Mouse (Mus musculus) C2C12 (cell line): ENCODE data around the gene Mylip. TPM values are rescaled to one million over a fixed set of nuclear protein-coding genes. Genes with fewer than 3 reads are reported as not detected.
A peak's percentile ranks its signal among the peaks of the same experiment; 100 is the strongest.

Experiments used
- H3K27me3 ChIP-seq: one replicate; pipeline ENCODE4 v1.6.1; 2011; ENCODE audit not compliant: control insufficient read depth, insufficient read depth, insufficient read length
- H3K36me3 ChIP-seq: one replicate; pipeline ENCODE4 v1.6.1; 2011; ENCODE audit not compliant: control insufficient read depth, insufficient read depth
- H3K4me3 ChIP-seq: one replicate; pipeline ENCODE4 v1.5.1; 2011; ENCODE audit warnings: mild to moderate bottlenecking, control low read depth; ENCODE audit not compliant: poor library complexity, insufficient read depth, severe bottlenecking
- H3K79me2 ChIP-seq: one replicate; pipeline ENCODE4 v1.6.1; 2011; ENCODE audit not compliant: control insufficient read depth, insufficient read depth
- H3K79me3 ChIP-seq: one replicate; pipeline ENCODE4 v1.6.1; 2011; ENCODE audit warnings: low read depth, control low read depth
- H3ac ChIP-seq: one replicate; pipeline ENCODE3; 2011; ENCODE audit warnings: low read depth; ENCODE audit not compliant: control insufficient read depth, insufficient read length
- CEBPB ChIP-seq: IDR thresholded peaks from one replicate; pipeline ENCODE4 v1.6.1; 2011; ENCODE audit warnings: low read depth, mild to moderate bottlenecking, control low read depth, moderate library complexity
- CTCF ChIP-seq: IDR thresholded peaks from one replicate; pipeline ENCODE4 v1.5.1; 2011; ENCODE audit not compliant: control insufficient read depth, insufficient read depth, insufficient read length
- FOSL1 ChIP-seq: IDR thresholded peaks from one replicate; pipeline ENCODE4 v1.8.0; 2011; ENCODE audit warnings: mild to moderate bottlenecking, low read length; ENCODE audit not compliant: poor library complexity, insufficient read depth, severe bottlenecking
- MAX ChIP-seq: IDR thresholded peaks from one replicate; pipeline ENCODE4 v1.6.1; 2011; ENCODE audit warnings: mild to moderate bottlenecking, control low read depth
- MYOD1 ChIP-seq: IDR thresholded peaks from one replicate; pipeline ENCODE4 v1.6.1; 2011; ENCODE audit warnings: low read depth; ENCODE audit not compliant: control insufficient read depth, insufficient read length
- MYOG ChIP-seq: IDR thresholded peaks from one replicate; pipeline ENCODE4 v1.6.1; 2011; ENCODE audit not compliant: control insufficient read depth, insufficient read length; ENCODE audit errors: extremely low read depth
- USF1 ChIP-seq: IDR thresholded peaks from one replicate; pipeline ENCODE4 v1.6.1; 2011; ENCODE audit warnings: low read depth, mild to moderate bottlenecking, control low read depth, moderate library complexity
- polyA plus RNA-seq: library from polyadenylated mRNA; unstranded; fragments of >200 nt; fragmentation: generic; extraction: Trizol; gene quantifications from one replicate; pipeline ENCODE4 v1.2.1, GENCODE M21; 2012; ENCODE audit warnings: missing spikeins

Mylip gene
- polyA plus RNA-seq, 1 experiment = 4.8 TPM

- TF ChIP-seq MAX = peak; percentile 64
- no peak for TF ChIP-seq MYOG
- TF ChIP-seq USF1 = no peak
- TF ChIP-seq MYOD1 = no peak
- TF ChIP-seq CTCF = no peak
- peak; percentile 14 for TF ChIP-seq FOSL1
- TF ChIP-seq CEBPB = no peak
- no peaks in the 10 kb centered on the region for H3K27me3 ChIP-seq
- no peak overlapping the region for H3K4me3 ChIP-seq
- H3ac ChIP-seq = peak overlapping the region; percentile 30
- H3K79me2 ChIP-seq = peaks cover 18% of the 10 kb centered on the region
- H3K36me3 ChIP-seq = peaks cover 30% of the 10 kb centered on the region
- peaks cover 3% of the 10 kb centered on the region for H3K79me3 ChIP-seq
These were observed 12.9 kb downstream of the Mylip start for GRCm38 (mm10) chr13:45402316-45403039.

- Histone ChIP-seq H3K4me3 (no peak overlapping the region), H3K36me3 (peaks cover 47% of the 10 kb centered on the region)
These were observed 14.7 kb downstream of the Mylip start for GRCm38 (mm10) chr13:45404269-45404668.

DNA sequence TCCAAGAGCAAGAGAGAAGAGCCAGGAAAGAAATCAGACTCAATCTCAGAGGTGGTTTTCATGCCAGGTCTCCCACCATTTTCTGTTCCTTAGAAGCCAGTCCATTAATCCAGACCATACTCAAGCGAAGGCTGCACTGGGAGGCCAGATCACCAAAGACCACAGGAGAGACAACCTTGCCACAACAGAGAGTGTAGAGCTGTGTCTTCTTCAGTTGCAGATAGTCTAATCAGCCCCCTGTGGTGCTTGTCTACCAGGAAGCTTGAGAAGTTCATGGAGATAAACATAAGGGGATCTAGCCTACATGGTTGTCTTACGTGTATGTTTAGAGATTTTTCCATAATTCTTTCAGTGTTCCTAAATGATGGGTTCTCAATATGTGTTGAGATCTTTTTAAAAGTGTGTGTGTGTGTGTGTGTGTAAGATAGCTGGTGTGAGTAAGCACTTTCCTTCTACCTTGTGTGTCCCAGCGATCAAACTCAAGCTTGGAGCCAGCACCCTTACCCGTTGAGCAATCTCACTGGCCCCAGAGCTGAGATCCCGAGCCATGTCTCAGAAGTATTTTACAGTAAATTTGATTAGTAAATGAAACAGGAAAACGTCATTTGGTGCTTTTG lies 15.8 kb downstream of the Mylip start:
- Histone ChIP-seq H3K79me3 (no peaks in the 10 kb centered on the region), H3K27me3 (no peaks in the 10 kb centered on the region), H3ac (no peak overlapping the region), H3K79me2 (no peaks in the 10 kb centered on the region), H3K36me3 (peaks cover 57% of the 10 kb centered on the region), H3K4me3 (no peak overlapping the region)
- TF ChIP-seq CEBPB = no peak
- TF ChIP-seq FOSL1 = no peak
- no peak for TF ChIP-seq USF1
- no peak for TF ChIP-seq MYOD1
- TF ChIP-seq MAX = no peak
- TF ChIP-seq MYOG = no peak
- TF ChIP-seq CTCF = no peak

More at GRCm38 (mm10) chr13:45404269-45404668, 14.7 kb downstream of the Mylip start:
- Histone ChIP-seq H3K79me2 (peaks cover 6% of the 10 kb centered on the region), H3K79me3 (peaks cover 1% of the 10 kb centered on the region), H3K27me3 (no peaks in the 10 kb centered on the region), H3ac (no peak overlapping the region)
- TF ChIP-seq MYOD1 = no peak
- no peak for TF ChIP-seq CEBPB
- no peak for TF ChIP-seq FOSL1
- TF ChIP-seq CTCF = no peak
- no peak for TF ChIP-seq USF1
- TF ChIP-seq MAX = no peak
- no peak for TF ChIP-seq MYOG

DNA sequence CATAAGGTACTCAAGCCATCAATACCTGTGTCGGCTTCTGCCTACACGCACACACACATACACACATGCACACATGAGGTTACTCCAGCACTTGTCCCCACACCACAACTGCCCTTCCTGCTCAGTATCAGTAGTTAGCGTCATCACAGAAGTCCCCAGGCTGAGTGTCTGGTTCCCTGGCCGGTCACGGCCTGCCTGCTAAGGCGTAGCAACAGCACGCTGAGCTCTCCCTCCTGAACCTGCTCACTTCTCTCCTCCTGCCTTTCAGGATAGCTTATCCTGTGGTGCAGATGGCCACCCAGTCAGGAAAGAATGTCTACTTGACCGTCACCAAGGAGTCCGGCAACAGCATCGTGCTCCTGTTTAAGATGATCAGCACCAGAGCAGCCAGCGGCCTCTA lies 16.7 kb downstream of the Mylip start:
- TF ChIP-seq FOSL1 (no peak), MAX (no peak), MYOD1 (no peak), CTCF (no peak), CEBPB (no peak), USF1 (no peak), MYOG (no peak)
- Histone ChIP-seq H3K27me3 (no peaks in the 10 kb centered on the region), H3ac (no peak overlapping the region), H3K79me2 (no peaks in the 10 kb centered on the region), H3K4me3 (no peak overlapping the region), H3K36me3 (peaks cover 65% of the 10 kb centered on the region), H3K79me3 (no peaks in the 10 kb centered on the region)

DNA sequence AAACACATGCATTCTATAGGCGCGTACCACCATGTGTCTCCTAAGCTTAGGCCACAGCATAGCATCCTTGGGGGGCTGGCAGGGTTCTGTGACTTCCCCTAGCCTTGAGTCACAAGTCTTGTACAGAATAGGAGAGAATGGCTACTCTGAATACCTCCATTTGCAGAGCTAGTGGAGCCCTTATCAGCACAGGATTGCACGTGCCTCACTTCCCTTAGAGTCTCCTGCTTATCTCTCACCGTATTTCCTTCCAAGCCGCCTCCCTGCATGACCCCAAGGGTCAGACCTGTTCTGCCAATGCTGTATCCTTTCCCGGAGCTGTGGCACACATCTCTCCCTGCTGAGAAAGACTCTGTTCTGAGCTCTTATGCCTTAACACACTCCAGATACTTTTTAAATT lies 17.2 kb downstream of the Mylip start:
- no peaks in the 10 kb centered on the region for H3K79me2 ChIP-seq
- H3K27me3 ChIP-seq = no peaks in the 10 kb centered on the region
- no peak for TF ChIP-seq MYOG
- TF ChIP-seq CTCF = no peak
- no peak for TF ChIP-seq MYOD1
- TF ChIP-seq CEBPB = no peak
- TF ChIP-seq FOSL1 = no peak
- TF ChIP-seq USF1 = no peak
- no peak for TF ChIP-seq MAX
- H3K36me3 ChIP-seq = peaks cover 69% of the 10 kb centered on the region
- no peak overlapping the region for H3ac ChIP-seq
- H3K79me3 ChIP-seq = no peaks in the 10 kb centered on the region
- H3K4me3 ChIP-seq = no peak overlapping the region
